Mouse (Mus musculus) brain, embryonic 14.5 days (tissue): Measurements from ENCODE around the gene Tnp2. TPM values are rescaled to one million over a fixed set of nuclear protein-coding genes. Genes with fewer than 3 reads are reported as not detected.
A peak's percentile ranks its signal among the peaks of the same experiment; 100 is the strongest.

Experiments used
- DNase-seq: peaks from one replicate; pipeline ENCODE4 v3.0.0-alpha.2; 2011; ENCODE audit warnings: low read depth
- CTCF ChIP-seq: fragments of 200-500 bp; IDR thresholded peaks from 2 replicates; pipeline ENCODE4 v1.5.1; 2012; ENCODE audit warnings: inconsistent platforms, mild to moderate bottlenecking, moderate library complexity, borderline replicate concordance; ENCODE audit not compliant: insufficient read depth, insufficient read length; ENCODE audit errors: extremely low read depth
- POLR2A ChIP-seq: fragments of 200-500 bp; IDR thresholded peaks from 2 replicates; pipeline ENCODE4 v1.6.1; 2012; ENCODE audit warnings: mild to moderate bottlenecking, inconsistent platforms, borderline replicate concordance; ENCODE audit not compliant: poor library complexity, insufficient read depth, insufficient read length, severe bottlenecking; ENCODE audit errors: extremely low read depth
- polyA plus RNA-seq: library from polyadenylated mRNA; depleted of rRNA; stranded (reverse); fragments of >200 nt; gene quantifications from 2 replicates; pipeline ENCODE4 v1.2.3, GENCODE M21; 2012; rRNA removed

Gene Tnp2
- polyA plus RNA-seq, 1 experiment, result not detected

GRCm38 (mm10) chr16:10763540-10764264 lies 24.8 kb downstream of the Tnp2 start:
- DNase-seq, result no peak
- TF ChIP-seq CTCF (no peak), POLR2A (no peak)

GRCm38 (mm10) chr16:10762569-10763180 lies 25.8 kb downstream of the Tnp2 start:
- no peak for TF ChIP-seq CTCF
- TF ChIP-seq POLR2A, result no peak
- DNase-seq, result no peak

- TF ChIP-seq POLR2A (no peak), CTCF (no peak)
- DNase-seq, result no peak
Observed at GRCm38 (mm10) chr16:10761182-10761581, 27.3 kb downstream of the Tnp2 start.

GRCm38 (mm10) chr16:10756168-10756567 lies 32.3 kb downstream of the Tnp2 start:
- TF ChIP-seq CTCF (no peak), POLR2A (no peak)
- DNase-seq, result no peak

- no peak for DNase-seq
- no peak for TF ChIP-seq CTCF
Observed at GRCm38 (mm10) chr16:10754521-10755296, 33.8 kb downstream of the Tnp2 start.

GRCm38 (mm10) chr16:10749824-10750223 lies 38.6 kb downstream of the Tnp2 start:
- TF ChIP-seq CTCF, result no peak
- TF ChIP-seq POLR2A, result no peak
- DNase-seq, result peak; percentile 75

- no peak for DNase-seq
- TF ChIP-seq POLR2A (no peak), CTCF (no peak)
Observed at GRCm38 (mm10) chr16:10749226-10749625, 39.2 kb downstream of the Tnp2 start.

- TF ChIP-seq POLR2A, result no peak
Observed at GRCm38 (mm10) chr16:10741082-10741481, 47.4 kb downstream of the Tnp2 start.

GRCm38 (mm10) chr16:10739854-10740398 lies 48.5 kb downstream of the Tnp2 start:
- TF ChIP-seq POLR2A, result no peak
- no peak for TF ChIP-seq CTCF
- DNase-seq, result peak; percentile 7

More at GRCm38 (mm10) chr16:10741082-10741481, 47.4 kb downstream of the Tnp2 start:
- no peak for DNase-seq

GRCm38 (mm10) chr16:10738866-10739265 lies 49.6 kb downstream of the Tnp2 start:
- TF ChIP-seq POLR2A, result no peak
- no peak for TF ChIP-seq CTCF
- no peak for DNase-seq

Other genes starting within 250 kb of the Tnp2 start
- 36.2 and 50.3 TPM in 2 replicates for gene Dexi, start 245.6 kb downstream of the Tnp2 start, polyA plus RNA-seq
- gene Clec16a, start 243.3 kb downstream of the Tnp2 start, polyA plus RNA-seq, result 27.8 and 39.3 TPM in 2 replicates
- gene Socs1, start 3.1 kb downstream of the Tnp2 start, polyA plus RNA-seq, result 1.9 and 2.2 TPM in 2 replicates
- gene Prm3, start 2.3 kb upstream of the Tnp2 start, polyA plus RNA-seq, result not detected in 2 replicates
- not detected in 2 replicates for gene Prm2, start 7.5 kb upstream of the Tnp2 start, polyA plus RNA-seq
- gene Prm1, start 17.2 kb upstream of the Tnp2 start, polyA plus RNA-seq, result not detected in 2 replicates
- not detected in 2 replicates for gene Gm11172, start 24.3 kb upstream of the Tnp2 start, polyA plus RNA-seq
- gene Rmi2, start 46.4 kb upstream of the Tnp2 start, polyA plus RNA-seq, result 2.3 and 3.0 TPM in 2 replicates